Mouse (Mus musculus): ENCODE results near the gene Adam15.

Gene Adam15

DNA sequence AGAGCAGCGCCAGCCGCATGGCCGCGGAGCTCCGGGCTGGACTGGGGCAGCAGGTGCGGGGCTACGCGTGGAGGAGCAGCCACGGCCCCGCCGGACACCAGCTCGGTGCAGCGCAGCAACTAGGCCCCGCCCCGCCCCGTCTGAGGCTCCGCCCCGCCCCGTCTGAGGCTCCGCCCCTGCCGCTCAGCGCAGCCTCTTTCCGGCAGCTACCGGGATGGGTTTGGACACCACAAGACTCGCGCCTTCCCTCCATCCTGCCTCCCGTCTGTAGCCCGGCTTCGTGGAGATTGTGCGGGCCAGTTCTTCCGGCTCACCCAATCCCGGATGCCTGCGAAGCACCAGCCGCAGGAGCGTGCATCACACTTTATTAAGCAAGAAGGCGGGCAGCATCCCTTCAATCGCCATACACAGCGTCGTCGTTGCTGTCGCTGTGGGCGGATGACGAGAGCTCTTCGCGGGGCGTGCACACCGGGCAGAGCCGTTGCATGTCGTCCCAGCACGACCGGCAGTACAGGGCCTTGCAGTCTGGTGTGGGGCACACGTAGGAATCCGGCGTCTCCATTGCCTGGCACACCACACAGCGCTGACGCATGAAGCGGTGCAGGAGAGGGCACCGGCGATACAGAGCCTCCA lies at the start of gene Adam15:
TSS of gene Adam15 (minus strand) at position 128 of the 633 bp plus-strand sequence.
- peak; percentile 89 for DNase-seq

- no peak for DNase-seq
Observed at GRCm38 (mm10) chr3:89396654-89397005, 46.8 kb upstream of the Adam15 start.

DNA sequence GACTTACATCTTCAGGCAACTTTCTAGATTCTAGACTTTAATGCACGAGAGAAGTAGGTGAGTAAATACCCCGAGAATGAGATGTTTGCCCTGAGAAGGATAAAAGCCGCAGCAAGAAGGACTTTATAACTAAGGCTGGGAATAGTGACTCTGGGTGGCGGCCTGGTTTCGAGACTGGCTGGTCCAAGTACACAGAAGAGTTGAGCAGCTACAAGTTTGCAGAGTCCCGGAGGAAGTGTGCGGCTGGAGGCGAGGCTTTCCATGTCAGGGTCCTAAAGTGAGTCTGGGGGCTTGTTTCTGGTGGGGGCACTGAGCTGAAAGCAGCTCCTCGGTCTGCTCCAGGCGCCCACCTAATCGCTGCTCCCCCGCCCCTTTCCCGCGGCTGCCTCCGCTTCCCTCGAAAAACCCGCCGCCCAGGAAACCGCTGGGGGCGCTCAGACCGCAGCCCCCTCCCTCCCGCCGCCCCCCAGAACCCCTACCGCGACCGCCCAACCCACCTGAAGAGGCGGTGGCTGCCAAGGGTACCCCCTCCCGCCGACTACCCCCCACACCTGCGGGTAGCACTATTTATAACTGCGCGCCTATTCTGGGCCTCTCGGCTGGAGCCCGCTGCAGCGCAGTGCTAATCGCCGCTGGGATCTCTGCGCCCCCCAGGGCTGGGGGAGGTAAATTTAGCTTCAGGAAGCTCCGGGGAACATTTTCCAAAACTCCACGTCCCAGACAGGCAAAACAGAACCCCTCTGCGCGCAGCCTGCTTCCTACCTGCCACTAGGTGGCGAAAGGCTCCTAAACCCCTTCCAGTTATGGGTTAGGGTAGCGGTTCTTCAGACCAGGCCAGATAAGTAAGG lies 46.2 kb upstream of the Adam15 start:
- DNase-seq = peak; percentile 74

DNA sequence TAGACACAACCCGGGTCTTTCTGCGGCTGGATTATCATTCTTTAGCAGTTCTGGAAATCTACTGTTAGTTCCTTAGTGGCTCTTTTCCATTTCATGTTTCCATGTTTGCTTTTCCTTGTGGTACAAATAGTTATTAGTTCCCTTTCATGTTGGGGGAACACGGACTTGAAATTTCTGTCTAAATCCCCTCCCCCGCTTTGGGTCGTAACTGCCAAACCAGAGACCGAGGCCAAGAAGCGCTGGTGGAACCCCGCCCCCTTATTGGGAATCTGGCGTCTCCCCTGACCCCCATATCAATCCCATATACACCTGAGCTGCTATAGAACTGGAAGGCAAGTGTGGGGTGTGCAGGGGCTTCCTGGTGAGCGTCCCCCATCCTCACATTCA lies 45.6 kb upstream of the Adam15 start:
- DNase-seq = peak; percentile 39

DNA sequence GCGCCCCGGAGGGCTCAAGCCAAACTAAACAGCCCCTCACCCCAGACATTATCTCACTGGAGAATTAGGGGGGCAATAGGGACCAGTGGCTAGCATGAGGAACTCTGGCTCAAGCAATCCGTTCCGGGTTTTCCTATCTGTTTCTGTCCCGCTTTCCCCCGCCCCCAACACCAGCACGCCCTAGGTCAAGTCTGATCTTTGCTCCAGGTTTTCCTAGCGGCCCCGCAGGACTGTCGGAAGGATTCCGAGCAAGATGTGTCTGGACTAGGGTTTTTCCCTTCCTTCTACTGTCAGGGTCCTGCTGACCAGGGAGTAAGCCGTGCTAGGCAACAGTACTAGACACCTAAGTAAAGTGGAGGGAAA lies 45.1 kb upstream of the Adam15 start:
- DNase-seq = peak; percentile 90

GRCm38 (mm10) chr3:89394006-89394893 lies 44.5 kb upstream of the Adam15 start, which contains the start of gene Zbtb7b:
Zbtb7b (minus strand) TSS chr3:89394776.
- peak; percentile 94 for DNase-seq

DNA sequence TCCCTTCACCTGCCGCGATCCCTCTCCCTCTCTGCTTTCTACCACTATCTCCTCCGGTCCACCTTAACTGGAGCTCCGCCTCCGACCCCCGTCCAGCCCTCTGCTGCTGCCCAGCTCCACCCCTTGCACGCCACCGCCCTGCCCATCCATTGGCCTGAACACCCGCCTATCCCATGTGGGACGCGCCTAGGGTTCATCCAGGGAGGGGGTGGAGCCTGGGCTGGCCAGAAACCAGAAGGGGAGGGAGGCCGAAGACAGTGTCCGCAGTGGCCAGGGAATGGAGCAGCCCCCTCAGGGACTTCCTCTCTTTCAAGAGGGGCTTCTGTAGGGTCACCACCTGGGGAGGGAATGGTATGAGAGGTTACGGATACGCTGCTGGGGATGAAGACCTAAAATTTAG lies 43.8 kb upstream of the Adam15 start:
- DNase-seq = peak; percentile 99

- peak; percentile 61 for DNase-seq
Observed at GRCm38 (mm10) chr3:89392871-89393311, 43.1 kb upstream of the Adam15 start.

- peak; percentile 84 for DNase-seq
Observed at GRCm38 (mm10) chr3:89391663-89392511, 42.1 kb upstream of the Adam15 start.

GRCm38 (mm10) chr3:89390699-89391662 lies 41.2 kb upstream of the Adam15 start:
- peak; percentile 40 for DNase-seq

DNA sequence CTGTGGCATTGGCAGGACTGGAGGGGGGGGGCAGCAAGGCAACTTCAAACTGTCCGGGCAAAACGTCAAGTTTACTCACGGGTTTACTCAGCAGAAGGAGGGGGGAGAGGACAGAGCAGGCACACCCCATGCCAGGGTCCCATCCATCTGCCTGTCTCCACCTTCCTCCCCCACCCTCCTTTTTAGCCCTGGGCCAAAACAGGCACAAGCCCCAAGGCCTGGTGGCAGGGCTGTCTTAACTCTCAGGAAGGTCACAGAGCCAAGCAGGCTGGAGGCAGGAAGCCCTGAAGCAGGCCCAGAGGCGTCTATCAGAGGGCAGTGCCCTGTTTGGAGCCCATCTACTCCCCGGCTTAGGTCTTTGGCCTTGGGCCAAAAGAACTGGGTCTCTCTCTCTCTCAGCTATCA lies 40.3 kb upstream of the Adam15 start:
- peak; percentile 53 for DNase-seq

GRCm38 (mm10) chr3:89388901-89389740 lies 39.3 kb upstream of the Adam15 start:
- DNase-seq = peak; percentile 31

- DNase-seq = peak; percentile 67
Observed at GRCm38 (mm10) chr3:89388134-89388881, 38.5 kb upstream of the Adam15 start.

DNA sequence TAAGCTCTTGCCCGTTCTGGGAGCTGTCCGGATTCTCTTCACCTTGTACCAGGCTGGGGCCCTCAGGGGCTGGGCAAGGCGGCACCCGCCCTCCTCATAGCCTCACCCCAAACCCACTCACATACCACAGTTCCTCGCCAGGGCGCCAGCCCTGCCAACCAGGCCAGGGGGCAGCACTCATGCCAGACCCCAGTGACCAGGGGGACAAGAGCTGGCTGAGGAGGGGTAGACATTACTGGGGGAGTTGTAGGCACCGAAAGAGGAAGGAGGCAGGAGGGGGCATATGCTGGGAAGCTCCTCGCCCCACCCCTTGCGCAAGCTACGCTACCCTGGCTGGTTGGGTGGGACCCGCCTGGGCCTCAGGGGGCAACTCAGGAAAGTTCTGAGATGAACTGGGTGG lies 37.8 kb upstream of the Adam15 start:
- DNase-seq = peak; percentile 37

DNA sequence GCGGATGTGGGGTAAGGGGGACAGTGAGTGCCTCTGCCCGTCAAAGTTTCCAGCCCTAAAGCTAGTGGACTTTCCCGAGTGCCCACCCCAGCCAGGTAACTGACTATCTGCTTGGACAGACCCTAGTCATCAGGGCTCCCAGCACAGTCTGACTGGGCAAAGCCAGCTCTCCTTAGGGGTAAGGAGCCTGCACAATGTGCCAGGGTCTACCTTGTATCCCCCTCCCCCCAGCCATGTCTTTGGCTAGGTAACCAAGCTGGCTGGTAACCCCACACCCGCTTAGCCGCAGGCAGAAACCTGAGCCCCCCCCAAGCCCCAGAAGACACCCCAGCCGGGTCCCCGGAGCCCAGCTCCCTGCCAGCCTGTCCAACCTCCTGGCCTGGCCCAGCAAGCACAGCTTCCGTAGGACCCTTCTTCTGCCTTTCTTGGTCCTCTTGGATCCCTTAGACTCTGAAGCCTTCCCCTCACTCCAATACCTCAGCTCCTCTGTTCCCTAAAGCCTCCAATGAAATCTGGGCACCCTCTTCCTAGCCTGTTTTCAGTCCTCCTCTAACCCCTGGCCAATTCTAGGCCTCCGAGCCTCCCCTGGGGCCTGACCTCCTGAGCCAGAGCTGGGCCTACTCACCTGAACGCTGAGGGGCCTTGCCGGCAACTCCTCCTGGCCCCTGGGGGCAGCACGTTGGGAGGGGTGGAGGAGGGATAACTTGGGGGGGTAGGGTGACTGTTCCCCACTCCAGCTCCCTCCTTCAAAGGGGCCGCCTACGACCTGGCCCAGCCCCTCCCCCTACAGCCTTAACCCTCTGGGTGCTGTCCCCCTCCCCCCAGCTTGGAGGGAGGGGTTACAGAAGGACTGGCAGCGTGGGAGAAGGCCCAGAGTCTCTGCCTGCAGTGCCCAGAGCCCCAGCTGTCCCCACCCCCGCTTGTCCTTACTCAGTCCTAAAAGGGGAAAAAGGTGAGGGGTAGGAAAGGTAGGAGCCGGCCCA lies 36.9 kb upstream of the Adam15 start:
- DNase-seq = no peak

DNA sequence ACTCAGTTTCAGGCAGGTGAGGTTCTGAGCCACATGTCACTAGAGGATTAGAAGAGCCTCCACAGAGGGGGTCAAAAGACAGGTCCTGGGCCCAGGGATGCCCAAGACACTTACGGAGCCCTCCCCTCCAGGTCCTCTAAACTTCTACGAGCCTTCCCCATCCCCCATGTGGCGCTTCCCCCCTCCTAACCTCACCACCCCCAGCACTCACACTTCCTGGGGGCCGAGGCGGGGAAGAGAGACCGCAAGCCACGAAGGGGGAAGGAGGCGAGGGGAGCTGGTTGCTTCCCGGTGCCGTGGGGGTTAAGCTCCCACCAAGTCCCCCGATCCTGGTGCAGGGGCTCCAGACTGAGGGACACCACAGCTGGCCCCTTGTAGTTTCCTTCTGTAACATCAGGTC lies 35.7 kb upstream of the Adam15 start:
- no peak for DNase-seq

DNA sequence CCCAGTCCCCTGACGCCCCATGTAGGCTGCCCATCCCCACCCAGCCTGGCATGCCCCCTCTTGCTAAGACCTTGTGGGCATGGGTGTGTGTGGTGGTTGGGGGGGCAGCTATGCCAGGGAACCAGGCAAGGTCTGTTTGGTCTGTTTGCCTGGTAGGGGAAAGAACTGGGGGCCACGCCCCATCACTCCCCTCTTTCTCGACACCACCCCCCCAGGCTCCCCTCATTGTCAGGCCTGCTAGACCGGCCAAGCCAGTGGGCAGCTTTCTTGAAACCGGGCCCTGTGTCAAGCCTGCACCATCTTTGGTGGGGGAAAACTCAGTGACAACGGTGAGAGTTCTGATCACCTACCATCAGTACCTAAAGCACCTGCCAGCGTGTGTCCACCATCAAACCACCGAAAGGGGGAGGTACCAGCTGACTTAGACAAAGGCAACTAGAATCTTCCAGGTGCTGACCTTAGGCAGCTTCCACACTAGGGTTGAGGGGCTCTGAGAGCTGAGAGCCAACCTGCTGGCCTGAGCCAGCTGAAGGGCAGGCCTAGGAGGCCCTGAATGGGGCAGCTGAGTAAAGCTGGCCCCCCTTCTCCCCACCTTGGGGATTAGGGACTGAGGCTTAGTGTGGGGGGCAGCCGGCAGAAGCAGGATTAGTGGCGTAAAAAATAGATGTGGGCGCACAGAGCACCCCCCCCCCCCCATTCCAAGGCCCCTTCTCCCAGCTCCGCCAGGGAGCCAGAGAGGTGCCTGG lies 34.7 kb upstream of the Adam15 start:
- no peak for DNase-seq
